Mouse (Mus musculus) macrophage (primary cell): ENCODE measurements around the gene Kif21a. TPM values are rescaled to one million over a fixed set of nuclear protein-coding genes. Genes with fewer than 3 reads are reported as not detected.

Source experiments
- H3K27ac ChIP-seq: fragments of 350-480 bp; formaldehyde crosslinking; 2 replicates; pipeline ENCODE4 v1.9.0; 2021
- H3K36me3 ChIP-seq: fragments of 350-480 bp; formaldehyde crosslinking; 2 replicates; pipeline ENCODE4 v1.9.0; 2021; ENCODE audit errors: inconsistent target
- H3K4me3 ChIP-seq: fragments of 350-480 bp; formaldehyde crosslinking; 2 replicates; pipeline ENCODE4 v1.9.0; 2021; ENCODE audit errors: inconsistent target
- H3K79me2 ChIP-seq: fragments of 350-480 bp; formaldehyde crosslinking; 2 replicates; pipeline ENCODE4 v1.9.0; 2021; ENCODE audit errors: inconsistent target
- WGBS: methylation state at CpG from one replicate; pipeline ENCODE4 v1.1.7; 2026; ENCODE audit warnings: inconsistent platforms; ENCODE audit not compliant: missing documents; 5-methylcytosine and 5-hydroxymethylcytosine counted together
- polyA plus RNA-seq: library from polyadenylated mRNA; stranded (reverse); fragments of 250-400 nt; gene quantifications from 3 replicates; pipeline ENCODE4 v1.2.4, GENCODE M21; 2018; ENCODE audit warnings: inconsistent platforms

The Kif21a gene
- polyA plus RNA-seq, 1 experiment from 2014 or later: not detected

- H3K4me3 ChIP-seq: no peak overlapping the region
- 52% methylated on average over 6 of the region's 6 CpGs for WGBS
- H3K36me3 ChIP-seq: no peaks in the 10 kb centered on the region
- H3K79me2 ChIP-seq: no peaks in the 10 kb centered on the region
- H3K27ac ChIP-seq: no peak overlapping the region
Observed at GRCm38 (mm10) chr15:90935579-90935978, 114.2 kb downstream of the Kif21a start.

- no peaks in the 10 kb centered on the region for H3K36me3 ChIP-seq
- WGBS: 74% methylated on average over 5 of the region's 5 CpGs
- no peak overlapping the region for H3K4me3 ChIP-seq
- no peak overlapping the region for H3K27ac ChIP-seq
- no peaks in the 10 kb centered on the region for H3K79me2 ChIP-seq
Observed at GRCm38 (mm10) chr15:90931451-90931850, 118.3 kb downstream of the Kif21a start.

- Histone ChIP-seq H3K27ac (no peak overlapping the region), H3K4me3 (no peak overlapping the region), H3K79me2 (no peaks in the 10 kb centered on the region), H3K36me3 (no peaks in the 10 kb centered on the region)
- 10% methylated on average over 1 of the region's 1 CpGs for WGBS
Observed at GRCm38 (mm10) chr15:90929043-90929442, 120.7 kb downstream of the Kif21a start.

DNA sequence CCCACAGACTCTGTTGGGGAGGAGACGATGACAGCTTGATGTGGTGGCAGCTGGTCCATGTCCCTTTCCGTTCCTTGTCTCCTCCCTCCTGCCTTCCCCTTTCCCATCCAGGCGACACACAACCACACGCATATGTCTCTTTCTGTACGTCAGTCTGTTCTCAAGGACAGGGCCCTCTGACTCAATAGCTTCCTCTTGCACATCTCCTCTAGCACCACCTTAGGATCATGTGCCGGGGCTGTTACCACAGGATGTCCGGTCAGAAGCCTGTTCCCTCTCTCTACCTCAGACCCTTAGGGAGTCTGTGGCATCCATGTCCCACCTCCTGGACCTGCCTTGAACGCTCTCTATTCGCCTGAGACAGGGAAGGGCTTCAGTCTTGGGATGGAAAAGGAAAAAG is 153.3 kb downstream of the Kif21a start:
- H3K27ac ChIP-seq: no peak overlapping the region
- WGBS: 78% methylated on average over 8 of the region's 9 CpGs
- no peak overlapping the region for H3K4me3 ChIP-seq
- H3K36me3 ChIP-seq: no peaks in the 10 kb centered on the region
- H3K79me2 ChIP-seq: no peaks in the 10 kb centered on the region

- Histone ChIP-seq H3K79me2 (no peaks in the 10 kb centered on the region), H3K4me3 (no peak overlapping the region), H3K27ac (no peak overlapping the region), H3K36me3 (no peaks in the 10 kb centered on the region)
- WGBS: 86% methylated on average over 8 of the region's 8 CpGs
Observed at GRCm38 (mm10) chr15:90887466-90887865, 162.3 kb downstream of the Kif21a start.

Other genes starting within 250 kb of the Kif21a start
- 4.1 to 12.9 TPM (median 10.1 TPM) in 3 replicates for gene Abcd2, start 141.9 kb upstream of the Kif21a start, polyA plus RNA-seq
- not detected in 3 replicates for gene CN725425, start 149.5 kb upstream of the Kif21a start, polyA plus RNA-seq